Mouse (Mus musculus) cortical plate, adult 2 months (tissue): ENCODE measurements at regions not wholly inside any gene's neighbourhood (a gene's known extent, or its start where the extent isn't known, plus 50 kb on each side); places are given as distances from the start of the nearest gene placed in this dataset.

Experiments
- CTCF ChIP-seq: fragments of 200-500 bp; IDR thresholded peaks from 2 replicates; pipeline ENCODE4 v1.5.1; 2011; ENCODE audit warnings: mild to moderate bottlenecking, control low read depth, low read length; ENCODE audit not compliant: insufficient read depth; ENCODE audit errors: extremely low read depth
- POLR2A ChIP-seq: fragments of 200-500 bp; IDR thresholded peaks from 2 replicates; pipeline ENCODE4 v1.6.1; 2011; ENCODE audit warnings: mild to moderate bottlenecking, low read length, control low read depth; ENCODE audit not compliant: insufficient read depth; ENCODE audit errors: extremely low read depth

GRCm38 (mm10) chr7:58247261-58247660, 408.7 kb upstream of the Atp10a start:
- no peak for TF ChIP-seq CTCF
- no peak for TF ChIP-seq POLR2A
